Mouse (Mus musculus): ENCODE data around the gene Rabep2. TPM values are rescaled to one million over a fixed set of nuclear protein-coding genes. Genes with fewer than 3 reads are reported as not detected.

The Rabep2 gene
- 12.6 and 13.9 TPM in 2 replicates for total RNA-seq (2023)

GRCm38 (mm10) chr7:126428631-126429502, at the start of gene Rabep2:
Rabep2 (plus strand) TSS chr7:126428759.

GRCm38 (mm10) chr7:126396298-126397119, 32.0 kb upstream of the Rabep2 start, which contains the start of gene Nfatc2ip:
Nfatc2ip (minus strand) TSS chr7:126396737.

GRCm38 (mm10) chr7:126414725-126415124, 13.8 kb upstream of the Rabep2 start, which contains the start of gene Cd19:
Cd19 (minus strand) TSS chr7:126414889.

GRCm38 (mm10) chr7:126463004-126463403, 34.4 kb downstream of the Rabep2 start, which contains the start of gene Atp2a1:
Atp2a1 (minus strand) TSS chr7:126463108.

GRCm38 (mm10) chr7:126474993-126475581, 46.5 kb downstream of the Rabep2 start, which contains the start of gene Sh2b1:
Sh2b1 (minus strand) TSS chr7:126475424.

GRCm38 (mm10) chr7:126487052-126487483, 58.5 kb downstream of the Rabep2 start, which contains the start of gene Tufm:
Tufm (plus strand) TSS chr7:126487361.

Other genes with a start within 250 kb of the Rabep2 start
- gene Xpo6, start 228.3 kb upstream of the Rabep2 start, total RNA-seq (2023): 189 and 287 TPM in 2 replicates
- 5.0 and 7.4 TPM in 2 replicates for gene Sbk1, start 156.1 kb upstream of the Rabep2 start, total RNA-seq (2023)
- 1.00 and 3.6 TPM in 2 replicates for gene Lat, start 59.2 kb upstream of the Rabep2 start, total RNA-seq (2023)
- gene Spns1, start 51.3 kb upstream of the Rabep2 start, total RNA-seq (2023): 40.0 and 61.0 TPM in 2 replicates
- gene Nfatc2ip, start 32.0 kb upstream of the Rabep2 start, total RNA-seq (2023): 11.9 and 12.2 TPM in 2 replicates
- 2.7 and 5.7 TPM in 2 replicates for gene Cd19, start 13.9 kb upstream of the Rabep2 start, total RNA-seq (2023)
- gene Atp2a1, start 34.3 kb downstream of the Rabep2 start, total RNA-seq (2023): 0.44 and 1.2 TPM in 2 replicates
- 43.1 and 54.3 TPM in 2 replicates for gene Sh2b1, start 46.7 kb downstream of the Rabep2 start, total RNA-seq (2023)
- 28.4 and 33.9 TPM in 2 replicates for gene Tufm, start 58.6 kb downstream of the Rabep2 start, total RNA-seq (2023)
- 126 and 137 TPM in 2 replicates for gene Atxn2l, start 74.7 kb downstream of the Rabep2 start, total RNA-seq (2023)
- gene Eif3c, start 137.7 kb downstream of the Rabep2 start, total RNA-seq (2023): 70.7 and 76.0 TPM in 2 replicates
- 179 and 277 TPM in 2 replicates for gene Apobr, start 156.2 kb downstream of the Rabep2 start, total RNA-seq (2023)
- gene Cln3, start 157.1 kb downstream of the Rabep2 start, total RNA-seq (2023): 387 and 438 TPM in 2 replicates
- gene Il27, start 166.2 kb downstream of the Rabep2 start, total RNA-seq (2023): 1.7 and 4.0 TPM in 2 replicates
- gene Nupr1, start 202.1 kb downstream of the Rabep2 start, total RNA-seq (2023): 7.5 and 8.5 TPM in 2 replicates
- 11.2 and 16.0 TPM in 2 replicates for gene Sgf29, start 220.6 kb downstream of the Rabep2 start, total RNA-seq (2023)
- 1.1 TPM in 1 of 2 replicates, not detected in the other for gene Sult1a1, start 247.7 kb downstream of the Rabep2 start, total RNA-seq (2023)

Measured in neutrophil, adult 65 days (primary cell).